Mouse (Mus musculus): ENCODE measurements at regions not wholly inside any gene's neighbourhood (a gene's known extent, or its start where the extent isn't known, plus 50 kb on each side); places are given as distances from the start of the nearest gene placed in this dataset.

DNA sequence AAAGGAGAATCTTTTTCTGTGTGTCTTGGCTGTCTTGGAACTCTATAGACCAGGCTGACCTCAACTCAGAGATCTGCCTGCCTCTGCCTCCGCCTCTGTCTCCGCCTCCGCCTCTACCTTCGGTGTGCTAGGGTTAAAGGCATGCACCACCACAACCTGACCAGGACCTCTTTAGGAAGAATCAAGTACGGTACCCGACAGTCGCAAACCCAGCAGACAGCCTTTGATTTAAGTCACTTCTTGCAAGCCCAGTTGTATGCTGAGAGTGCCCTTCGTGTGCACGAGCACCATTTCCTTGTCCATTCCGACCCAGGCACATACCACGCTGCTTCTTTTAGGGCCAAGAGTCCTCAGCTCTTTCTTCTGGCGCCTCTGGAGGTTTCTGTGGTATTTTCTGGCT lies 105.0 kb upstream of the Six3 start:
- WGBS = 89% methylated on average over 12 of the region's 12 CpGs
- Histone ChIP-seq H3K27ac (no peak overlapping the region), H3K36me3 (no peaks in the 10 kb centered on the region), H3K9me3 (no peaks in the 10 kb centered on the region), H3K4me1 (no peaks in the 10 kb centered on the region), H3K27me3 (ENCODE audit: insufficient read depth, poor library complexity, severe bottlenecking) (peaks cover 6% of the 10 kb centered on the region; the same call in 1 of the 2 replicates), H3K4me3 (no peak overlapping the region)
- DNase-seq (ENCODE audit: low spot score) = peak; percentile 58

DNA sequence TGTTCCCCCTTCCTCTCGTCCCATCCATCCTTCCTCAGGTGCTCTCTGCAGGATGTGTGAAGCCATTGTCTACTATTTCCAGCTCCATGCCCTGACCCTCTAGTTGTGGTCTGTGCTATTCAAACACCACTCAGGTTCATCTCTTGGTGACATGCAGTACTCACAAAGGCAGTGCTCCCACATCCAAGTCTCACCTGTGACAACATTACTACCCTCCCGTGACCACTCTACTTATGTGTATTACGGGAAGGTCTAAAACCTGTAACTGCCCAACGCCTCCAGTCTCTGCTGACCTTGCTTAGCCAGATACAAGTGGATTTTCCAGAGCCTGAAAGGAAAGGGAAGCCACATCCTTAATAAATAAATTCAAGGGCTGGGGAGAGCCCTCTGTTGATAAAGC lies 100.4 kb upstream of the Six3 start:
- 87% methylated on average over 4 of the region's 4 CpGs for WGBS

DNA sequence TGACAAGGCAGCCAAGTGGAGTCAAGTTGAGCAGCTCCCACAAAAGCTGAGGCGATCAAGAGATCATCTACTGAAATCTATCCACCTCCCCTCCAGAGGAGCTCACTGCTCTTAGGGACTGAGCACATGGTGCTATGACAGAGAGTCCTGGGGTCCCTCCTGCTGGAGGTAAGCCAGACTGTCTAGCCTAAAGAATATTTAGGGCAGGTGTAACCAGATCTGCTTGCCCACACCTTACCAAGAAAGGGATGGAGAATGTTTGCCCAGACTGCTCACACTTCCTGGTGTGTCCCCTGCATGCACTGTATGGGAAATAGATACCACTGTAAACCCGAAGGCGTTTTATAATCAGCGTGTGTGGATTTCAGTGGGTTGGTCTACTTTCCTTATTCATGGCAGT lies 99.5 kb upstream of the Six3 start:
- no peaks in the 10 kb centered on the region for H3K9me3 ChIP-seq
- peak; percentile 64 for DNase-seq (ENCODE audit: low spot score)
- peaks cover 9% of the 10 kb centered on the region; the same call in 1 of the 2 replicates for H3K27me3 ChIP-seq (ENCODE audit: insufficient read depth, poor library complexity, severe bottlenecking)
- H3K4me1 ChIP-seq = 0 out of 2 replicates have a peak, but pooled peaks cover 6% of the 10 kb centered on the region
- H3K27ac ChIP-seq = no peak overlapping the region
- no peak overlapping the region for H3K4me3 ChIP-seq
- H3K36me3 ChIP-seq = no peaks in the 10 kb centered on the region
- WGBS = 84% methylated on average over 4 of the region's 4 CpGs

More for the DNA sequence above, 100.4 kb upstream of the Six3 start:
- no peak overlapping the region for H3K4me3 ChIP-seq
- H3K27ac ChIP-seq = no peak overlapping the region
- H3K27me3 ChIP-seq (ENCODE audit: insufficient read depth, poor library complexity, severe bottlenecking) = peaks cover 6% of the 10 kb centered on the region; the same call in 1 of the 2 replicates
- DNase-seq (ENCODE audit: low spot score) = peak; percentile 63
- no peaks in the 10 kb centered on the region for H3K36me3 ChIP-seq
- H3K9me3 ChIP-seq = no peaks in the 10 kb centered on the region
- 0 out of 2 replicates have a peak, but pooled peaks cover 6% of the 10 kb centered on the region for H3K4me1 ChIP-seq

DNA sequence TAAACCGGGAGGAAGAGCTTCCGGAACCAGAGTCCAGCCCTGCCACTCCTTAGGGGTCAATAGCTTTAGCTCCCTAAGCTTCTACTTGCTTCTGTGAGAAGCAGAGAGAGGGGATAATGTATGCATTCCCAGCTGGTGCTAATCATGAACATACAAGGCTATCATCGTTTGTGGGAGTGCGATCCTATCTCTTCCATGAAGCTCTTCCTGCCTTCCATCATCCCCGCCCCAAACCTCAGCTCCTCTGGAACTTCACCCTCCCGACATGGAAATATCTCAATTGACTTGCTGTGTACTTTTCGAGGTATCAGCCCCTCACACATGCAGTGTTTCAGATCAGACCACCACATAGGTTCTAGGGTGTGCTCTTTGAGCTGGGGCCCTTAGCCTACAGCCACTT lies 99.0 kb upstream of the Six3 start:
- Histone ChIP-seq H3K9me3 (no peaks in the 10 kb centered on the region), H3K27ac (no peak overlapping the region), H3K36me3 (no peaks in the 10 kb centered on the region), H3K27me3 (ENCODE audit: insufficient read depth, poor library complexity, severe bottlenecking) (peaks cover 14% of the 10 kb centered on the region; the same call in 1 of the 2 replicates), H3K4me3 (no peak overlapping the region), H3K4me1 (0 out of 2 replicates have a peak, but pooled peaks cover 6% of the 10 kb centered on the region)
- WGBS = 62% methylated on average over 7 of the region's 7 CpGs
- peak; percentile 73 for DNase-seq (ENCODE audit: low spot score)

DNA sequence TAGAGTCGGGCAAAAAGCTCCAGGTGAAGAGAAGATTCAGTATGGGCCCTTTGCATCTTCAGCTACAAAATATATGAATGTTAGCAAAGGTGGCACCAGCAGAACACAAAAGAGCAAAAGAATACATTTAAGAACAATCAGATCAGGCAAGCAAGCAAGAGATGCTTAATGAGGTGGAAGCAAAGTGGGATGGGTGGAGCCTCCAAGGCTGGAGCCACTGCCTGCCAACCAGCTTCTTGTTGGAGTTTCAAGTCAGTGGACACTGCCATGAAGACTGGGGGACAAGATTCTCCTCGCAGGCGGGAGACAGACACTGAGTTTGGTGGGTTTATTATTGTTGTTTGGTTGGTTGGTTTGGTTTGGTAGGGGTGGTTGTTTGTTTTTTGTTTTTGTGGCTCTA lies 96.1 kb upstream of the Six3 start:
- peaks cover 30% of the 10 kb centered on the region; the same call in 1 of the 2 replicates for H3K27me3 ChIP-seq (ENCODE audit: insufficient read depth, poor library complexity, severe bottlenecking)
- DNase-seq (ENCODE audit: low spot score) = peak; percentile 39
- H3K4me3 ChIP-seq = no peak overlapping the region
- no peaks in the 10 kb centered on the region for H3K9me3 ChIP-seq
- H3K4me1 ChIP-seq = peaks cover 11% of the 10 kb centered on the region
- no peak overlapping the region for H3K27ac ChIP-seq
- 68% methylated on average over 3 of the region's 3 CpGs for WGBS
- no peaks in the 10 kb centered on the region for H3K36me3 ChIP-seq

DNA sequence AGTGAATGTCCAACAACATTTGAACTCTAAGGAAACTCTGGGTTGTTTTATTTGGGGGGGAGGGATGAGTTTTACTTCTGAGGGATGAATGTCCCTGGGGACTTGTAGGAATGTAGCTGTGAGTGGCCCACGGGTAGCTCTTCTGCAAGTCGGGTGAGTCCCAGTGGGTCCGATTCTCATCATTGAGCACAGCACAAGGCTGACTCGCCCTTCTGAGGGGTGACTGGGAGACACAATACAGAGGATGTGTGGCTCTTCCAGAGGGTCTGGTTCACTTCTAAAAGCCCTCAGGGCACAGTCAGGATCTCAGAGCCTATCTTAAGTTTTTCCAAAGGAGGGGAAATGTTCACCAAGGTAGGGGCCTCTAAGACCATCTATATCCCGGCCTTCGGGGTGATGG lies 94.9 kb upstream of the Six3 start:
- 81% methylated on average over 6 of the region's 6 CpGs for WGBS
- DNase-seq (ENCODE audit: low spot score) = peak; percentile 62
- peaks cover 38% of the 10 kb centered on the region; the same call in 1 of the 2 replicates for H3K27me3 ChIP-seq (ENCODE audit: insufficient read depth, poor library complexity, severe bottlenecking)

DNA sequence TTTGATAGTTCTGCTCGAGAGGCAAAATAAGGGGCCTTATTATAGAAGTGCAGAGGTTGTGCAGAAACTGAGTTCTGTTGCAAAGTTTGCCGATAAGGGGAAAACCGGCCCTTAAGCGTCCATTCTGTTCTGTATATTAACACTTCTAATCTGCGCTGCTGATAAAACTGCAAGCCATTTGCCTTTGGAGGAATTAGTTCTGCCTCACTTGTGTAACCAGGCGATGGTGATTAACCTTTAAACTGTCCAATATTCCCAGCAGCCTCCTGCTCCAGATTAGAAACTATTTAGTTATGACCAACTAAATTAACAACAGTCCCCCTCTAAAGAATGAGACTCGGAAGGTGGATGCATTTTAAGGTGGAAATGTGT lies 86.1 kb upstream of the Six3 start:
- Histone ChIP-seq H3K27me3 (ENCODE audit: insufficient read depth, poor library complexity, severe bottlenecking) (peaks cover 37% of the 10 kb centered on the region; the same call in 1 of the 2 replicates), H3K4me1 (peaks cover 7% of the 10 kb centered on the region; the same call in 1 of the 2 replicates), H3K4me3 (no peak overlapping the region), H3K9me3 (no peaks in the 10 kb centered on the region), H3K27ac (no peak overlapping the region), H3K36me3 (no peaks in the 10 kb centered on the region)
- DNase-seq (ENCODE audit: low spot score) = peak; percentile 16
- WGBS = 63% methylated on average over 7 of the region's 7 CpGs

More for the DNA sequence above, 94.9 kb upstream of the Six3 start:
- Histone ChIP-seq H3K4me1 (peaks cover 11% of the 10 kb centered on the region), H3K9me3 (no peaks in the 10 kb centered on the region), H3K36me3 (no peaks in the 10 kb centered on the region), H3K27ac (no peak overlapping the region), H3K4me3 (no peak overlapping the region)

DNA sequence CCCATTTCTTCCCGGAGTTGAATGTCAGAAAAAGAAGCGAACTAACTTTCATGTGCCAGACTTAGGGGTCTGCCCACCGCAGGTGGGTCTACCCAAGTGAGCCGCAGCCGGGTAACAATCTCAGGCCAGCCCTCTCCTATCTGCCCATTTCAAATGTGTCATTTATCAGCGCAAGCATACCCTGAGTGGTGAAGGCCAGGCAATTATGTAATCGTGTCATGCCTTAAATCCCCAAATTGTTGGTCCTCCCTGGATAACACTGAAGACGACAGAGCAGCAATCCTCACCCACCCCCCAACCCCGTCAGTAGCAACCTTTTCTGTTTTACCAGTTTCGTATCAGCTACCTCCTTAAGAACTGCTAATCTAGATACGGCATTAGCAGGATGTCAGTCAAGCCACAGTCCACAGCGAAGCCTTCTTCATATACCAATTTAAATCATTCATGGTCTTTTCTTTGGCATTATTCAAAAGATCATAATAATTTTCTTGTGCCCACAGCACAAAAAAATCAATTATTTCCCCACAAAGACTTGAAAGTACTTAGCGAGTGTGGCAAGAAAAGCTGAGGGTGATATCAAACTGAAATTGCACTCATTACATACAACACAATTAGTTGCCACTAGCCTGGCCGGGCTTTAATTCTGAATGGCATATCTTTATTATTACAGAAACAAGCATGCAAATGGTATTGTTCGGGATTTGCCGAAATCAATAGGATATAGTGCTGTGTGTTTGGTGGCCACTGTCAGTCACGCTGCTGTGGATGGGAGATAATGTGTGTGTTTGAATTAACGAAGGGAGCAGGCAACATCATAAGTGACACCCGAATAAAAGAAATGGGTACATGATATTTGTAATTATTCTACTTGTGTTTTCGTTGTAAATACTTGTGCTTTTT lies 85.1 kb upstream of the Six3 start:
- no peak overlapping the region for H3K4me3 ChIP-seq
- 59% methylated on average over 20 of the region's 20 CpGs for WGBS
- no peaks in the 10 kb centered on the region for H3K36me3 ChIP-seq
- H3K9me3 ChIP-seq = no peaks in the 10 kb centered on the region
- DNase-seq (ENCODE audit: low spot score) = peak; percentile 38
- H3K27me3 ChIP-seq (ENCODE audit: insufficient read depth, poor library complexity, severe bottlenecking) = peaks cover 30% of the 10 kb centered on the region; the same call in 1 of the 2 replicates
- peaks cover 7% of the 10 kb centered on the region; the same call in 1 of the 2 replicates for H3K4me1 ChIP-seq
- no peak overlapping the region for H3K27ac ChIP-seq

DNA sequence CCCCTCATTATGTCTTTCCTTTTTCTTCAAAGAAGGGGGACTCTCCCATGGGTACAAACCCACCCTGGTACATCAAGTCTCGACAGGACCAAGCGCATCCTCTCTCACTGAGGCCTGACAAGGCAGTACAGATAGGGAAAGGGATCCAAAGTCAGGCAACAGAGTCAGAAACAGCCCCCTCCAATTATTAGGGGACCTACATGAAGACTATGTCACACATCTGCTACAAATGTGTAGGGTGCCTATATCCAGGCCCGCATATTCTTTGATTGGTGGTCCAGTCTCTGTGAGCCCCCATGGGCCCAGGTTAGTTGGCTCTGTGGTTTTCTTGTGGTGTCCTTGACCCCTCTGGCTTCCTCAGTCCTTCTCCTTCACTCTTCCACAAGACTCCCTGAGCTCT lies 77.1 kb upstream of the Six3 start:
- no peak overlapping the region for H3K27ac ChIP-seq
- DNase-seq (ENCODE audit: low spot score) = no peak
- no peak overlapping the region for H3K4me3 ChIP-seq
- H3K9me3 ChIP-seq = no peaks in the 10 kb centered on the region
- 80% methylated on average over 3 of the region's 3 CpGs for WGBS
- 0 out of 2 replicates have a peak, but pooled peaks cover 5% of the 10 kb centered on the region for H3K4me1 ChIP-seq
- H3K36me3 ChIP-seq = no peaks in the 10 kb centered on the region
- peaks cover 12% of the 10 kb centered on the region; the same call in 1 of the 2 replicates for H3K27me3 ChIP-seq (ENCODE audit: insufficient read depth, poor library complexity, severe bottlenecking)

DNA sequence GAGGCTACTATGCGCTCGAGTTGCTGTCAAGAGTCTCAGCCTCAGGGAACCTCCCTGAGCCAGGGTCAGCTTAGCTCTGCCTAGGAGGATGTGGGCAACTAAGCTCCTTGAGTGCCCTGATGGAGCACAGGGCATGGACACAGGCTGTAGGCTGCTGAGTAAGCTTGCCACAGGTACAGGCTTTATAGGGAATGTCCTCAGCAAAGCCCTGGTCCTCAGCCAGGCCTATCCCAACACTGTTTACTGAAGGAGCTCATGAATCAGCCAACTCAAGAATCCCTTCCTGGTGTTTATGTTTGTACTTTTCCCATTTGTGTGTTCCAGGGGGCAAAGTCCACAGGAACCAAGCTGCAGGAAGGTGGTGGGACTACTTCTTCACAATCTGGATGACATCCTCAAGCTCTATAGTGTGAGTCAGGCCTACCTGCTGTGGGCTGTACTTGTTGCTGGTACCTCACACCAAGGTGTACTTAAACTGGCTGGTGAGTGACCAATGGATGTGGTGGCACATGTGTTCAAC lies 72.1 kb upstream of the Six3 start:
- no peaks in the 10 kb centered on the region for H3K9me3 ChIP-seq
- no peaks in the 10 kb centered on the region for H3K36me3 ChIP-seq
- H3K4me1 ChIP-seq = no peaks in the 10 kb centered on the region
- no peak for DNase-seq (ENCODE audit: low spot score)
- no peak overlapping the region for H3K4me3 ChIP-seq
- H3K27me3 ChIP-seq (ENCODE audit: insufficient read depth, poor library complexity, severe bottlenecking) = peaks cover 9% of the 10 kb centered on the region; the same call in 1 of the 2 replicates
- H3K27ac ChIP-seq = no peak overlapping the region
- 82% methylated on average over 2 of the region's 2 CpGs for WGBS

DNA sequence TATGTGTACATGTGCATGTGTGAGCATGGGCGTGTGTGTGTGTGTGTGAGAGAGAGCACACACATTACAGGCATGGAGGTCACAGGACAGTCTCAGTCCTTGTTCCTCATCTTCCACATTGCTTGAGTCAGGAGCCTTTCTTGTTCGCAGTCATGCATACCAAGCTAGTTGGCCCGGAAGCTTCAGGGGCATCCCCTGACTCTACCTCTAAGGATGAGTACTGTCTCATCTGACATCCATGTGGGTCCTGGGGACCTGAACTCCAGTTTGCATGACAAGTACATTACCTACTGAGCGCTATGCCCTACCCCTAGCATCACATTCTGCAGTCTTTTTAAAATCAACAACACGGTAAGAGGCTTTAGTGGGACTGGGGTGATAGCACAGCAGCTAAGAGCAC lies 65.3 kb upstream of the Six3 start:
- Histone ChIP-seq H3K27me3 (ENCODE audit: insufficient read depth, poor library complexity, severe bottlenecking) (peaks cover 20% of the 10 kb centered on the region), H3K9me3 (no peaks in the 10 kb centered on the region), H3K4me3 (no peak overlapping the region), H3K27ac (no peak overlapping the region), H3K4me1 (no peaks in the 10 kb centered on the region), H3K36me3 (no peaks in the 10 kb centered on the region)
- 76% methylated on average over 5 of the region's 5 CpGs for WGBS
- DNase-seq (ENCODE audit: low spot score) = no peak

DNA sequence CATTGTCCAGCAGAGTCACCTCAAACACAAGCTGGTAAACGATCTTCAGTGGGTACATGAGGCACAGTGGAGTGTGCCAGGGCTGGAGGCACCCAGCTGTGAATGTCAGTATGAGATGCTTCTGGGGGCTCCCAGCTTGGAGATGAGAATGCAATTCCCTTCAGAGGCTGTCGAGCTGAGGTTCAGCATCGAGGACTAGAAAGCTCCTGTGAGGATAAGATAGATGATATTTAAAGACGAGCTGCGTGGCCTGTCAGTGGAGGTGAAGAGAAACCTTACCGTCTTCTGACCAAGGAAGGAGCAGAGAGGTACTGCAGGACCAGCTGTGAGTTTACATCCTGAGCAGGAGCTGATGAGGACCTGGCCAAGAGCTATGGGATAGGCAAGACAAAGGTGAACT lies 52.4 kb upstream of the Six3 start:
- Histone ChIP-seq H3K27ac (no peak overlapping the region), H3K36me3 (no peaks in the 10 kb centered on the region), H3K4me1 (peaks cover 19% of the 10 kb centered on the region), H3K9me3 (no peaks in the 10 kb centered on the region), H3K4me3 (no peak overlapping the region), H3K27me3 (ENCODE audit: insufficient read depth, poor library complexity, severe bottlenecking) (no peaks in the 10 kb centered on the region)
- DNase-seq (ENCODE audit: low spot score) = no peak
- WGBS = 68% methylated on average over 6 of the region's 6 CpGs

Data from heart, embryonic 10.5 days (tissue).